Mouse (Mus musculus) heart, embryonic 13.5 days (tissue): Measurements from ENCODE around the gene Usp8. TPM values are rescaled to one million over a fixed set of nuclear protein-coding genes. Genes with fewer than 3 reads are reported as not detected.

Experiments used
- ATAC-seq: fragments of 200-750 bp; cut with Nextera tagmentation; 2 replicates; pipeline ENCODE4 v1.8.0; 2017; ENCODE audit warnings: moderate TSS enrichment; ENCODE audit not compliant: insufficient number of reproducible peaks, low FRiP score, low TSS enrichment; ENCODE audit errors: extremely low read depth
- H3K27ac ChIP-seq: fragments of 300-500 bp; sonication (generic); replicated peaks from 2 replicates; pipeline ENCODE4 v1.5.1; 2015; ENCODE audit warnings: moderate library complexity, mild to moderate bottlenecking, inconsistent platforms
- H3K27me3 ChIP-seq: fragments of 300-500 bp; sonication (generic); replicated peaks from 2 replicates; pipeline ENCODE4 v1.6.1; 2015; ENCODE audit warnings: mild to moderate bottlenecking, inconsistent platforms
- H3K36me3 ChIP-seq: fragments of 300-500 bp; sonication (generic); 2 replicates; pipeline ENCODE4 v1.6.1; 2015; ENCODE audit warnings: mild to moderate bottlenecking, inconsistent platforms
- H3K4me1 ChIP-seq: fragments of 300-500 bp; sonication (generic); 2 replicates; pipeline ENCODE4 v1.6.1; 2015; ENCODE audit warnings: inconsistent platforms
- H3K4me2 ChIP-seq: fragments of 300-500 bp; sonication (generic); 2 replicates; pipeline ENCODE4 v1.6.1; 2015; ENCODE audit warnings: inconsistent platforms, mild to moderate bottlenecking, moderate library complexity
- H3K4me3 ChIP-seq: fragments of 300-500 bp; sonication (generic); 2 replicates; pipeline ENCODE4 v1.5.1; 2015; ENCODE audit warnings: moderate library complexity, mild to moderate bottlenecking, inconsistent platforms
- H3K9ac ChIP-seq: fragments of 300-500 bp; sonication (generic); 2 replicates; pipeline ENCODE4 v1.6.1; 2015; ENCODE audit warnings: inconsistent platforms, mild to moderate bottlenecking, moderate library complexity
- H3K9me3 ChIP-seq: fragments of 300-500 bp; sonication (generic); 2 replicates; pipeline ENCODE4 v1.6.1; 2016; ENCODE audit warnings: inconsistent platforms
- WGBS: fragments of 180-500 bp; shearing (Covaris S2); methylation state at CpG from one replicate; pipeline ENCODE4 v1.1.7; 2015; ENCODE audit warnings: mixed read lengths; 5-methylcytosine and 5-hydroxymethylcytosine counted together
- polyA plus RNA-seq: library from polyadenylated mRNA; unstranded; fragments of >200 nt; fragmentation: Nextera tagmentation; extraction: Ambion mirVana; gene quantifications from 2 replicates; pipeline ENCODE4 v1.2.1, GENCODE M21; 2015

The Usp8 gene
- 26.7 and 28.4 TPM in 2 replicates for polyA plus RNA-seq

GRCm38 (mm10) chr2:126706759-126707437 lies at the start of gene Usp8:
Usp8 (plus strand) TSS chr2:126707328.
- H3K27ac ChIP-seq: peak within 1 kb of the TSS; percentile 83
- 3% methylated on average over 47 of the region's 47 CpGs for WGBS

GRCm38 (mm10) chr2:126663481-126663880 lies 43.6 kb upstream of the Usp8 start:
- Histone ChIP-seq H3K36me3 (peaks cover 4% of the 10 kb centered on the region; the same call in 1 of the 2 replicates), H3K4me1 (no peaks in the 10 kb centered on the region), H3K27ac (no peak overlapping the region), H3K27me3 (no peaks in the 10 kb centered on the region), H3K4me3 (no peak overlapping the region), H3K9me3 (no peaks in the 10 kb centered on the region), H3K4me2 (no peak overlapping the region), H3K9ac (no peak overlapping the region)
- ATAC-seq: no peak
- WGBS: 43% methylated on average over 4 of the region's 4 CpGs

More at GRCm38 (mm10) chr2:126706759-126707437, at the start of gene Usp8:
- ATAC-seq: peak; percentile 99
- Histone ChIP-seq H3K27me3 (peaks cover 12% of the 10 kb centered on the region), H3K4me2 (peak within 1 kb of the TSS; percentile 83), H3K4me3 (peak within 1 kb of the TSS; percentile 84), H3K36me3 (peaks cover 6% of the 10 kb centered on the region), H3K9me3 (no peaks in the 10 kb centered on the region), H3K4me1 (peaks cover 11% of the 10 kb centered on the region), H3K9ac (peak within 1 kb of the TSS; percentile 90)

GRCm38 (mm10) chr2:126665984-126666383 lies 41.1 kb upstream of the Usp8 start:
- H3K9me3 ChIP-seq: no peaks in the 10 kb centered on the region
- H3K4me1 ChIP-seq: no peaks in the 10 kb centered on the region
- ATAC-seq: no peak
- peaks cover 6% of the 10 kb centered on the region; the same call in 1 of the 2 replicates for H3K36me3 ChIP-seq
- H3K4me3 ChIP-seq: no peak overlapping the region
- H3K4me2 ChIP-seq: no peak overlapping the region
- no peaks in the 10 kb centered on the region for H3K27me3 ChIP-seq
- no peak overlapping the region for H3K27ac ChIP-seq
- 80% methylated on average over 3 of the region's 3 CpGs for WGBS
- no peak overlapping the region for H3K9ac ChIP-seq

DNA sequence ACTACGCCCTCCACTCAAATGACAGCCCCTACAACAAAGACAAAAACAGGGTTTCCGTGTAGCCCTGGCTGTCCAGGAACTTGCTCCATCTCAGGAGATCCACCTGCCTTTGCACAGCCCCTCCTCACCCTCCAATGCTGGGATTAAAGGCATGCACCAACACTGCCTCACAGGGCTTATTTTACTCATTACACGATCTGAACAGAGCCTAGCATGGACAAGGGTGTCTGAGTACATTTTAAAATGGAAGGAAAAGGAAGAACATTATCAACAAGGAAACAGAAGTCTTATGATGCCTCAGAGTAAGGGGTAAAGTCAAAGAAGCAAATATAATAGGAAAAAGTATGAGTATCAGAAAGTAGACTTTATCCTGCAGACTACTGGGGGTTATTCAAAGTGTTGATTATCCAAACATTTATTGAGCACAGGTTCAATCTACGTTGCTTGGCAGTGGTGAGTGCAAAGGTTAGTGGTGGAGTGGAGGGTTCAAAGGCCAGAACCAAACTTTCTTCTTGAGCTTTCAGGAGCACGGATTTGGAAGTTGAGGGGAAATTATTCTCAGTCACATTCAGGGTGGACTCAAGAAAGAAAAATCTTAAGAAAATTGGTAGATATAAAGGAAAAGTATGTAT lies 38.4 kb upstream of the Usp8 start:
- peaks cover 6% of the 10 kb centered on the region; the same call in 1 of the 2 replicates for H3K36me3 ChIP-seq
- no peak overlapping the region for H3K4me2 ChIP-seq
- H3K27ac ChIP-seq: no peak overlapping the region
- no peak overlapping the region for H3K9ac ChIP-seq
- 87% methylated on average over 5 of the region's 5 CpGs for WGBS
- H3K4me1 ChIP-seq: peaks cover 23% of the 10 kb centered on the region
- no peaks in the 10 kb centered on the region for H3K9me3 ChIP-seq
- H3K27me3 ChIP-seq: no peaks in the 10 kb centered on the region
- H3K4me3 ChIP-seq: no peak overlapping the region
- no peak for ATAC-seq

DNA sequence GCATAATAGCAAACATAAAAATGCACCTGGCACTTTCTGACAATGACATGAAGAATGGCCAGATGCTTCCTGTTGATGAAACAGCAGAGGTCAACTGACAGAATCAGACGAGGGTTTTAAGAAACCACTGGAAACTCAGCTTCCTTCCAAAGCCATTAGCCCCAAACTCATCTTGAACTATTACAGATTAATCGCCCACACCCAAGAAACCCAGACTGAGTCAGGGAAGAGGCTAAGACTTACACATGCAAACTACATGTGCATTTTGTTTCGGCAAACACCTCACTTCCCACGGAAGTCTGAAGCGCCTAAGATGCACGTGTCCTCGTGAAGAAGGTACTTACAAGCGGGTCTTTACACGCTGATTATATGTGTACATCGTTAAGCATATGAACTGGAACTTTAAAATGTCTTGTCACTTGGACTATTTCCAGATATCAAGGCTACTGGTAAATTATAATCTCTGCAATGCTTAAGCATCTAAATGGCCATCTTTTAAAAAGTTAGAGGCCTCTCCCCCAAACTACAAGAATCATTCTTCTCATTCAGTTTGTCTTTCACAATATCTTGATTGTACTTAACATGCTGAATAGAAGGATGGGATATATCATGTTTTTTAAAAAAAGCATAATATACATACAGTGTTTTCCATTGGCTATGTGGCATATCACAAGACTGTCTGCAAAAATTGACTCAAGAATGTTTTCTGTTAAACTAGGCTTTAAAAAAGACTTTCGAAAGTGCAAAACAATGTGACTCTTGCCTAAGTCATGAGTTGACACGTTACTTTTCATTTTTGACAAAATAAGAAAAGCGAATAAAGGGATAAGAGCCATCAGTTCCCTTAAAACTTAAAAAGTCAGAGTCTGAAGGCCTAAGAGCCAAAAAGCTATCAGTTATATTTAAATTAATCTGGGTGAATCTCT lies 33.5 kb upstream of the Usp8 start:
- WGBS: 59% methylated on average over 13 of the region's 13 CpGs
- Histone ChIP-seq H3K4me3 (peak overlapping the region; percentile 97), H3K4me1 (peaks cover 44% of the 10 kb centered on the region), H3K9ac (peak overlapping the region; percentile 97), H3K27me3 (no peaks in the 10 kb centered on the region), H3K36me3 (peaks cover 8% of the 10 kb centered on the region; the same call in 1 of the 2 replicates), H3K9me3 (no peaks in the 10 kb centered on the region), H3K4me2 (peak overlapping the region; percentile 85), H3K27ac (peak overlapping the region; percentile 100)
- ATAC-seq: no peak

- Histone ChIP-seq H3K27ac (peak overlapping the region; percentile 100), H3K4me3 (peak overlapping the region; percentile 97), H3K36me3 (peaks cover 13% of the 10 kb centered on the region), H3K9ac (peak overlapping the region; percentile 97), H3K4me2 (peak overlapping the region; percentile 85), H3K9me3 (no peaks in the 10 kb centered on the region), H3K4me1 (peaks cover 44% of the 10 kb centered on the region), H3K27me3 (no peaks in the 10 kb centered on the region)
- ATAC-seq: peak; percentile 71
- WGBS: under 1% methylated on average over 76 of the region's 77 CpGs
These were observed 32.5 kb upstream of the Usp8 start for GRCm38 (mm10) chr2:126674441-126675168.

DNA sequence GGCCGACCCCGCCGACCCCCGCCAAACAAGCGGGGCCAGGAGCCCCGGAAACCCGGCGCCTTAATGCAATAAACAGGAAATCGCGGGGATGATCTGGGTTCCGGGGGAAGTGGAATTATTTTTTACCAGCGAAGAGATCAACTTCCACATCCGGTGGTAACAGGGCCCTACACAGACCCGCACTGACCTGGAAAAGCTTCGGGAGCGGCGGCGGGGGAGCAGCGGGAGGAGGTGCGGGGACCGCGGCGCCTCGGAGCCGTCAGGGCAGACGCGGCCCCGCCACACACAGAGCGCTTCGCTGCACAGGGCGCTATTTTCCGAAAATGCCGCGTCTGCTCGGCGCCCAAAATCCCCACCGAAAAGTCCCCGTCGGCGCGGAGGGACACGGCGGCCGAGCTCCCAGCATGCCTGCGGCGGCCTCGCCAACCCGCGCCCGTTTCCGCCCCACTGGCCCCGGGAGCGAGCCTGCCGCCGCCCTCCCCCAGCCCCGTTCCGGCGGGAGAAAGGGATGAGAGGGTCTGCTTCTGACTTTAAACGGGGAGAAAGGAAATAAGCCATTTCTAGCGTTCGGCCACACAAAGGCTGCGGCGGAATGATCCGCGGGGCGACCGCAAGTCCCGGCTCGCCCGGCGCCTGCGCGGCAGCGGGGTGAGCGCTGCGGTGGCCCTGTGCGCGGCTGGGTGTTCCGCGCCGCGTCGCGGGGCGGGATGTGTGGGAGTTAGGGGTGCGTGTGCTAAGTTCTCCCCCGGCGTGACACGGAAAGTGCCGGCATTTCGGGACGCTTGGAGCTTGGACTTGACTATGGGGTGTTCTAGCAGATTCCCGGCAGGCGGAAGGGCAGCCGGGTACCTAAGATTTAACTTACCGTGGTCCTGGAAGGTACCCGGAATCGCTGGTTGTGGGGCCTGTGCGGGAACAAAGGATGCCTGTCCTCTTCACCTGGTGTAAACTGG lies 31.7 kb upstream of the Usp8 start:
- under 1% methylated on average over 99 of the region's 99 CpGs for WGBS
- Histone ChIP-seq H3K36me3 (peaks cover 18% of the 10 kb centered on the region), H3K27ac (peak overlapping the region; percentile 100), H3K4me3 (peak overlapping the region; percentile 97), H3K9me3 (no peaks in the 10 kb centered on the region), H3K4me2 (peak overlapping the region; percentile 85), H3K27me3 (no peaks in the 10 kb centered on the region), H3K9ac (peak overlapping the region; percentile 97), H3K4me1 (peaks cover 44% of the 10 kb centered on the region)
- ATAC-seq: peak; percentile 68

DNA sequence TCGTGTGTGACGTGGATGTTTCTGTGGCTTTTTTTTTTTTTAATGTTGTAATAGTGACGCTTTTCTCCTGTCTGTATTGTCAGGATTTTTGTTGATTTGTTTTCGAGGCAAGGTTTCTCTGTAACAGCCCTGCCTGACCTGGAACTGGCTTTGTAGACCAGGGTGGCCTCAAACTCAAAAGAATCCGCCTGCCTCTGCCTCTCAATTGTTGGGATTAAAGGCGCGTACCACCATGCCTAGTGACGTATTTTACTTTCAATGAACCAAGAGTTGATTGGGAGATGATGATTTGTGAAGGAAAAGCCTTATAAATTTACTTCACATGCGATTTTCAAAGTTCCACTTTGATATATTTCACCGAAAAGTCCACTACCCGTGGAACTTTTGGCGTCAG lies 31.0 kb upstream of the Usp8 start, which contains the start of gene Gabpb1:
TSS of gene Gabpb1 (minus strand) at position 216 of the 394 bp plus-strand sequence.
- H3K4me3 ChIP-seq: peak within 1 kb of the TSS; percentile 97
- no peak for ATAC-seq
- H3K4me2 ChIP-seq: peak within 1 kb of the TSS; percentile 85
- peak within 1 kb of the TSS; percentile 97 for H3K9ac ChIP-seq
- H3K4me1 ChIP-seq: peaks cover 44% of the 10 kb centered on the region
- peak within 1 kb of the TSS; percentile 100 for H3K27ac ChIP-seq
- no peaks in the 10 kb centered on the region for H3K27me3 ChIP-seq
- peaks cover 24% of the 10 kb centered on the region for H3K36me3 ChIP-seq
- 23% methylated on average over 12 of the region's 12 CpGs for WGBS
- H3K9me3 ChIP-seq: 0 out of 2 replicates have a peak, but pooled peaks cover 3% of the 10 kb centered on the region

- no peak overlapping the region for H3K4me3 ChIP-seq
- H3K4me2 ChIP-seq: peak overlapping the region; percentile 85; the same call in 1 of the 2 replicates
- WGBS: 91% methylated on average over 1 of the region's 1 CpGs
- ATAC-seq: no peak
- H3K4me1 ChIP-seq: peaks cover 42% of the 10 kb centered on the region
- H3K27ac ChIP-seq: no peak overlapping the region
- peaks cover 26% of the 10 kb centered on the region for H3K36me3 ChIP-seq
- no peaks in the 10 kb centered on the region for H3K27me3 ChIP-seq
- 0 out of 2 replicates have a peak, but pooled peaks cover 3% of the 10 kb centered on the region for H3K9me3 ChIP-seq
- no peak overlapping the region for H3K9ac ChIP-seq
These were observed 29.8 kb upstream of the Usp8 start for GRCm38 (mm10) chr2:126677366-126677765.
